Mouse (Mus musculus) left cerebral cortex, adult 8-10 months (tissue): ENCODE measurements around the gene Eml2. TPM values are rescaled to one million over a fixed set of nuclear protein-coding genes. Genes with fewer than 3 reads are reported as not detected.

Source experiments
- DNase-seq, 2 experiments: peaks; one replicate each; pipeline ENCODE4 v3.0.0; 2022; ENCODE audit warnings: low spot score in 2 of 2
- total RNA-seq, 4 experiments: library from RNA; stranded (reverse); gene quantifications; 2 replicates each; pipeline ENCODE4 v1.2.4; 2022

The Eml2 gene
- total RNA-seq, 4 experiments from 2014 or later: 159 to 188 (median 167) TPM

GRCm38 (mm10) chr7:19229404-19229803 is 53.2 kb downstream of the Eml2 start:
- no peak for DNase-seq

- no peak for DNase-seq
Observed at GRCm38 (mm10) chr7:19230041-19230580, 53.9 kb downstream of the Eml2 start.

GRCm38 (mm10) chr7:19230899-19231298 is 54.7 kb downstream of the Eml2 start:
- no peak for DNase-seq

- no peak for DNase-seq
Observed at GRCm38 (mm10) chr7:19231849-19232248, 55.6 kb downstream of the Eml2 start.

GRCm38 (mm10) chr7:19234652-19235051 is 58.4 kb downstream of the Eml2 start:
- DNase-seq: no peak

- no peak for DNase-seq
Observed at GRCm38 (mm10) chr7:19235092-19235671, 59.0 kb downstream of the Eml2 start.

- no peak for DNase-seq
Observed at GRCm38 (mm10) chr7:19236411-19236810, 60.2 kb downstream of the Eml2 start.

GRCm38 (mm10) chr7:19238344-19238743 is 62.1 kb downstream of the Eml2 start:
- no peak for DNase-seq

GRCm38 (mm10) chr7:19239423-19239822 is 63.2 kb downstream of the Eml2 start:
- DNase-seq: peak; percentile 73 to 87

GRCm38 (mm10) chr7:19239986-19240385 is 63.8 kb downstream of the Eml2 start:
- no peak for DNase-seq

- peak in 1 of 2 experiments; percentile 55 for DNase-seq
Observed at GRCm38 (mm10) chr7:19240905-19241463, 64.8 kb downstream of the Eml2 start.

- DNase-seq: no peak
Observed at GRCm38 (mm10) chr7:19242005-19242404, 65.8 kb downstream of the Eml2 start.

GRCm38 (mm10) chr7:19243858-19244257 is 67.6 kb downstream of the Eml2 start:
- DNase-seq: no peak

- DNase-seq: no peak
Observed at GRCm38 (mm10) chr7:19245083-19245482, 68.9 kb downstream of the Eml2 start.

- DNase-seq: no peak
Observed at GRCm38 (mm10) chr7:19246855-19247254, 70.6 kb downstream of the Eml2 start.

GRCm38 (mm10) chr7:19247511-19247910 is 71.3 kb downstream of the Eml2 start:
- no peak for DNase-seq

- no peak for DNase-seq
Observed at GRCm38 (mm10) chr7:19252078-19252477, 75.9 kb downstream of the Eml2 start.

- DNase-seq: no peak
Observed at GRCm38 (mm10) chr7:19253437-19253836, 77.2 kb downstream of the Eml2 start.

GRCm38 (mm10) chr7:19255395-19255794 is 79.2 kb downstream of the Eml2 start:
- DNase-seq: no peak
